Mouse (Mus musculus) fat pad, adult 2 months (tissue): ENCODE data around the gene Fbxw19.
A peak's percentile ranks its signal among the peaks of the same experiment; 100 is the strongest.
"Not testable (repeated sequence)": the region's sequence is repeated elsewhere in the genome, so short reads cannot be mapped to it uniquely, and the experiment has no call there.

Experiments used
- DNase-seq: peaks from one replicate; pipeline ENCODE4 v3.0.0-alpha.2; 2011; ENCODE audit warnings: low read depth, low spot score; ENCODE audit errors: extremely low read depth

The Fbxw19 gene

DNA sequence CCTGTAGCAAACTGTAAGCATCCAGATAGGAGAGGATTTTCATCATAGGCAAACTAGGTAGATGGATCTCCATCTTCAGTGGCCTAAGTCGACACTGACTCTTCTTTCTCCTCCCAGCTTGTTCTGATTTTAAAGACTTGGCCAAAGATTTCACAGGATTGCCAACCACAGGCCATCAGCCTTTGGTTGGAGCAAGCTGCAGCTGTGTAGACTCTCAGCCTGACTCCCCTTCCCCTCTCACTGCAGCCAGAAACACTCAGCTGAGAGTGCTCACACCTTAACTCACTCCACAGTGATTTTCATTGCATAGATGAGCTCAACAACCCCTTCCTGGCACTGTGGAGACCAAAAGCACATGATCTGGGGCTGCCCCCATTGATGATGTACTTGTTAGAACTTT lies at the start of gene Fbxw19:
TSS of gene Fbxw19 (minus strand) at position 101 of the 400 bp plus-strand sequence.
- DNase-seq, result not testable (repeated sequence)

DNA sequence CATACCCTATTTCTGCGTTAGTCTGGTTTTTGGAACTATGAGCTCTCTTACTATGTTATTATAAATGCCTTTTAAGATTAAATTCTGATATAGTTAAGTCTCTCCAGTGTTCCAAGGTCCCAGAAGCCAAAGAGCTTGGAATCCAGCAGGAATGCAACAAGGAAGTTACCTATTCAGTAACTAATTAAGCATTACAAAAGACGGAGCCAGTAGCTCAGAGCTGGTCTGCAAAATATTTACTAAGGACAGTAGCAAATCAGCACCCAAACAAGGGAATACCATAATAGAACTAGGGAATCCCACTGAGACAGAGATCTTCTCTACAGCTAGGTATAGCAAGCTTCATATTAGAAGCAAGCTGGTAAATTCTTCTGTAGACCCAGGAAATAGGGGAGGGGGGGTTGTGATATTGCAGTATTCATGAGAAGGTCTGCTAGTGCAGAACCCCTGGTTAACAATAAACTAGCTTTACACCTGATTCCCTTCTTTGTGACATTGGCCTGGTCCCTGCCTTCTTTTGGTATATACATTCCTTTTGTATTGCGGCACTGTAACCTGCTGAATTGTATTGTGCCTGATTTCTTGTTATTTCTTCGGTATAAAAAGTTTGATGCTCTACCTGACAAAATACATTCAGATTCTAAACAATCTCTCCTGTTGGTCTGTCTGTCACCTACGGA lies 27.9 kb upstream of the Fbxw19 start:
- no peak for DNase-seq

DNA sequence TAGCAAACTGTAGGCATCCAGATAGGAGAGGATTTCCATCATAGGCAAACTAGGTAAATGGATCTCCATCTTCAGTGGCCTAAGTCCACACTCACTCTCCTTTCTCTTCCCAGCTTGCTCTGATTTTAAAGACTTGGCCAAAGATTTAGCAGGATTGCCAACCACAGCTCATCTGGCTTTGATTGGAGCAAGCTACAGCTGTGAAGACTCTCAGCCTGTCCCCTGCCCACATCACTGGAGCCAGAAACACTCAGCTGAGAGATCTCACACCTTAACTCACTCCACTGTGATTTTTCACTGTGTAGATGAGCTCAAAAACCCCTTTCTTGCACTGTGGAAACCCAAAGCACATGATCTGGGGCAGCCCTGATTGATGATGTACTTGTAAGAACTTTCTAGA lies 46.6 kb downstream of the Fbxw19 start, which contains the start of gene Fbxw16:
TSS of gene Fbxw16 (minus strand) at position 101 of the 400 bp plus-strand sequence.
- DNase-seq, result no peak

DNA sequence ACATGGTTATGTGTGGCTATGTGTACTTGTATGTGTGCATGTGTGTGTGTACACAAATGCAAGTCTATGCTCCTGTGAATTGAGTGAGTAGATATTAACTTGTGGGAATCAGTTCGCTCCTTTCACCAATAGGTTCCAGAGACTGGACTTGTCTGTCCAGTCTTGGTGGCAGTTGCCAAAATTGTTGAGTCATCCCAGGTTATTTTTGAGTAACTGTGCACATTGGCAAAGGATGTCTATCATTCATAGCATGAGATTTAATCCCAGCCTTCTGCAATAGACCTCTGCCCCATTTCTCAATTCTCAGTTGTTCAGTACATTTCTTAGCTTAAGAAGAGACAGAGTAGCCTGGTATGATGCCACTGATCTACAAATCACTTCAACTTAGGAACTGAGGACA lies 62.7 kb downstream of the Fbxw19 start:
- DNase-seq, result peak; percentile 76
